Mouse (Mus musculus) liver, adult 2 months (tissue): ENCODE results near the gene Agap3.

Source experiments
- CTCF ChIP-seq: fragments of 200-500 bp; IDR thresholded peaks from 2 replicates; pipeline ENCODE4 v1.5.1; 2011; ENCODE audit warnings: low read depth, low read length, control low read depth
- POLR2A ChIP-seq: fragments of 200-500 bp; IDR thresholded peaks from 2 replicates; pipeline ENCODE4 v1.6.1; 2011; ENCODE audit warnings: low read length, control low read depth; ENCODE audit not compliant: insufficient read depth; ENCODE audit errors: extremely low read depth

DNA sequence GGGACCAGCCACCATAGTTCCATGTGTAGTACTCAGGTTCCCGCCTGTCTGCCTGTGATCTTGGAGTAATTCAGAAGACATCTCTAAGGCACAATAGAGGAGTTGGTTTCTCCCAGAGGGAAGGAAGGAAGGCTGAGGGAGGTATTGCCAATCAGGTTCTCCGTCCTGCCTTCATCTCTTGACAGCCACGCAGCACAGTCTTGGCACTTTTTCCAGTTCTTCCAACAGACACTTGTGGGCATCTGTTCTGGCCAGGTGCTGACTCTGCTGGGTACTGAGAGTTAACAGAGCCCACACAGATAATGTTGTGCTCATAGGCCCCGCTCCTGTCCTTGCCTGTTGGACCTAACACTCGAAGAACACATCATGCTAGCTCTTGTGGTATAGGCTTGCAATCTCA, 34.8 kb downstream of the Agap3 start:
- TF ChIP-seq CTCF = no peak
- no peak for TF ChIP-seq POLR2A
